Mouse (Mus musculus): ENCODE data around the gene Itga10.

Itga10 gene

GRCm38 (mm10) chr3:96634928-96635879 lies 10.2 kb upstream of the Itga10 start, which contains the start of the genes Pex11b and Gm42957:
Gene Pex11b, plus strand, starts transcription at chr3:96635376.
Gene Gm42957, plus strand, starts transcription at chr3:96635474.
- in situ Hi-C loops (cut with MseI, MboI): no loop called here

- in situ Hi-C loops (cut with MseI, MboI): no loop called here
Measured at GRCm38 (mm10) chr3:96635906-96636305, 9.5 kb upstream of the Itga10 start.

- in situ Hi-C loops (cut with MseI, MboI): no loop called here
Measured at GRCm38 (mm10) chr3:96636448-96636847, 8.9 kb upstream of the Itga10 start.

GRCm38 (mm10) chr3:96639219-96639618 lies 6.2 kb upstream of the Itga10 start:
- in situ Hi-C loops (cut with MseI, MboI): no loop called here

- in situ Hi-C loops (cut with MseI, MboI): loop anchor here in 1 of 2 experiments (10.0 kb wide), 1 partner anchor 103 kb away; no protein-coding TSS in a partner anchor
Measured at GRCm38 (mm10) chr3:96647365-96647764, 2.0 kb downstream of the Itga10 start.

GRCm38 (mm10) chr3:96660901-96661300 lies 15.5 kb downstream of the Itga10 start:
- in situ Hi-C loops (cut with MseI, MboI): no loop called here

GRCm38 (mm10) chr3:96662731-96663316 lies 17.4 kb downstream of the Itga10 start:
- in situ Hi-C loops (cut with MseI, MboI): no loop called here

- in situ Hi-C loops (cut with MseI, MboI): no loop called here
Measured at GRCm38 (mm10) chr3:96663432-96664239, 18.3 kb downstream of the Itga10 start.

GRCm38 (mm10) chr3:96665732-96666363 lies 20.5 kb downstream of the Itga10 start:
- in situ Hi-C loops (cut with MseI, MboI): loop anchor here in 1 of 2 experiments (5.0 kb wide), 1 partner anchor 36 kb away; no protein-coding TSS in a partner anchor

GRCm38 (mm10) chr3:96666916-96667315 lies 21.5 kb downstream of the Itga10 start:
- in situ Hi-C loops (cut with MseI, MboI): loop anchor here in 1 of 2 experiments (5.0 kb wide), 1 partner anchor 35 kb away; no protein-coding TSS in a partner anchor

GRCm38 (mm10) chr3:96667316-96667715 lies 21.9 kb downstream of the Itga10 start:
- in situ Hi-C loops (cut with MseI, MboI): loop anchor here in 1 of 2 experiments (5.0 kb wide), 1 partner anchor 35 kb away; no protein-coding TSS in a partner anchor

GRCm38 (mm10) chr3:96668424-96669067 lies 23.2 kb downstream of the Itga10 start:
- in situ Hi-C loops (cut with MseI, MboI): loop anchor here in 1 of 2 experiments (5.0 kb wide), 1 partner anchor 34 kb away; no protein-coding TSS in a partner anchor

GRCm38 (mm10) chr3:96669727-96670468 lies 24.5 kb downstream of the Itga10 start, which contains the start of gene Ankrd35:
Gene Ankrd35, plus strand, starts transcription at chr3:96670131.
- in situ Hi-C loops (cut with MseI, MboI): loop anchor here in 1 of 2 experiments (5.0 kb wide), 1 partner anchor 32 kb away; no protein-coding TSS in a partner anchor

GRCm38 (mm10) chr3:96671519-96671918 lies 26.1 kb downstream of the Itga10 start:
- in situ Hi-C loops (cut with MseI, MboI): no loop called here

- in situ Hi-C loops (cut with MseI, MboI): no loop called here
Measured at GRCm38 (mm10) chr3:96673514-96673913, 28.1 kb downstream of the Itga10 start.

GRCm38 (mm10) chr3:96674442-96674841 lies 29.1 kb downstream of the Itga10 start:
- in situ Hi-C loops (cut with MseI, MboI): no loop called here

GRCm38 (mm10) chr3:96675171-96675570 lies 29.8 kb downstream of the Itga10 start:
- in situ Hi-C loops (cut with MseI, MboI): no loop called here

- in situ Hi-C loops (cut with MseI, MboI): no loop called here
Measured at GRCm38 (mm10) chr3:96675690-96676089, 30.3 kb downstream of the Itga10 start.

GRCm38 (mm10) chr3:96678456-96678855 lies 33.1 kb downstream of the Itga10 start:
- in situ Hi-C loops (cut with MseI, MboI): no loop called here

Measured in mouse trophoblast stem cell (cell line).